Mouse (Mus musculus) inflammation-experienced regulatory T-cells (primary cell): ENCODE measurements around the gene Scd4. TPM values are rescaled to one million over a fixed set of nuclear protein-coding genes. Genes with fewer than 3 reads are reported as not detected.

ENCODE experiments used
- polyA plus RNA-seq, 2 experiments: library from polyadenylated mRNA; unstranded; fragments of 100-300 nt; shearing (Covaris generic); gene quantifications; one replicate each; pipeline ENCODE4 v1.2.1; 2017

Gene Scd4
- polyA plus RNA-seq, result 1 to 10 TPM in 1 of 2 experiments, under 1 TPM in 1; 0.31 to 1.7 TPM

GRCm38 (mm10) chr19:44332833-44333623, at the start of gene Scd4:
TSS of gene Scd4 (plus strand) at chr19:44333092.

GRCm38 (mm10) chr19:44292941-44293768, 39.7 kb upstream of the Scd4 start, which contains the start of gene Scd2:
TSS of gene Scd2 (plus strand) at chr19:44293674.

Other genes with a start within 250 kb of the Scd4 start
- 10 to 100 TPM; 72.9 to 80.4 TPM for gene Chuk, start 225.6 kb upstream of the Scd4 start, polyA plus RNA-seq
- 10 to 100 TPM; 30.4 to 39.2 TPM for gene Cwf19l1, start 197.2 kb upstream of the Scd4 start, polyA plus RNA-seq
- 100 to 1,000 TPM; 110 to 135 TPM for gene Bloc1s2, start 186.6 kb upstream of the Scd4 start, polyA plus RNA-seq
- gene Pkd2l1, start 140.7 kb upstream of the Scd4 start, polyA plus RNA-seq, result 1 to 10 TPM in 1 of 2 experiments, under 1 TPM in 1; 0.13 to 1.0 TPM
- under 1 TPM; 0.05 to 0.53 TPM for gene Scd3, start 129.8 kb upstream of the Scd4 start, polyA plus RNA-seq
- 10 to 100 TPM; 40.0 to 40.1 TPM for gene Scd2, start 39.4 kb upstream of the Scd4 start, polyA plus RNA-seq
- 1 to 10 TPM; 2.0 to 4.8 TPM for gene Scd1, start 74.8 kb downstream of the Scd4 start, polyA plus RNA-seq
- under 1 TPM in 1 of 2 experiments, not detected in 1; 0.50 TPM for gene Wnt8b, start 160.4 kb downstream of the Scd4 start, polyA plus RNA-seq
- gene Sec31b, start 212.8 kb downstream of the Scd4 start, polyA plus RNA-seq, result 1 to 10 TPM; 4.7 to 5.5 TPM
- 1 to 10 TPM in 1 of 2 experiments, not detected in 1; 3.6 TPM for gene Gm20538, start 219.7 kb downstream of the Scd4 start, polyA plus RNA-seq
- gene Ndufb8, start 222.3 kb downstream of the Scd4 start, polyA plus RNA-seq, result 100 to 1,000 TPM; 217 to 254 TPM
- 10 to 100 TPM; 26.3 to 27.5 TPM for gene Hif1an, start 229.8 kb downstream of the Scd4 start, polyA plus RNA-seq